8 mouse cellular contexts compared by ENCODE assay signal in genomic region chr13:51847979-51848480, GRCm38 (mm10). TPM values are rescaled to one million over a fixed set of nuclear protein-coding genes. Genes with fewer than 3 reads are reported as not detected.
DNase-seq lines count a peak whose midpoint lies in the region; ATAC-seq and TF ChIP-seq lines count a peak whose summit lies in the region.

No protein-coding gene starts in this region.

- peak overlapping the region; percentile 94 for H3K27ac ChIP-seq in MEL (ENCODE audit: control insufficient read depth, low read depth, low read length)
- H3K27ac ChIP-seq in hindbrain, embryonic 11.5 days (ENCODE audit: low read depth, low read length): peak overlapping the region; percentile 88

- TF ChIP-seq RAD21 in MEL (IDR thresholded peaks at IDR 0.05; ENCODE audit: low read depth, low read length): no peak

- H3K4me2 ChIP-seq in hindbrain, embryonic 11.5 days (replicated peaks; ENCODE audit: low read depth, low read length): peak overlapping the region; percentile 85

- TF ChIP-seq POLR2A in MEL (IDR thresholded peaks at IDR 0.05; ENCODE audit: control insufficient read depth in 1 of 2, insufficient read depth in 1 of 2, low read depth in 1 of 2, low read length in 2 of 2, poor library complexity in 1 of 2): peak; percentile 26 to 34; a peak in 1 of 4 replicates

- TF ChIP-seq CTCF in MEL (IDR thresholded peaks at IDR 0.05 in 2 of 3, conservative IDR thresholded peaks at IDR 0.05 in 1 of 3; ENCODE audit: control insufficient read depth in 1 of 3, insufficient read depth in 1 of 3, low read depth in 2 of 3, low read length in 3 of 3, poor library complexity in 1 of 3, severe bottlenecking in 1 of 3): peak in 2 of 3 experiments; percentile 52 to 60; a peak in 5 of 6 replicates

- peaks cover 0 to 14% of the 10 kb centered on the region in 2 experiments; a peak in 2 of 4 replicates for H3K4me1 ChIP-seq in MEL (ENCODE audit: control insufficient read depth in 1 of 2, insufficient read depth in 2 of 2, low read length in 2 of 2)
- H3K4me1 ChIP-seq in hindbrain, embryonic 11.5 days (replicated peaks; ENCODE audit: control insufficient read depth, insufficient read depth, low read length): peaks cover 15% of the 10 kb centered on the region

- peak overlapping the region; percentile 62 to 71 for H3K4me3 ChIP-seq in MEL (ENCODE audit: control insufficient read depth in 1 of 2, insufficient read depth in 1 of 2, low read depth in 2 of 2, low read length in 2 of 2)
- peak overlapping the region; percentile 70 for H3K4me3 ChIP-seq in hindbrain, embryonic 11.5 days (ENCODE audit: low read depth, low read length)

- TF ChIP-seq EP300 in MEL (IDR thresholded peaks at IDR 0.05; ENCODE audit: low read depth in 1 of 2, low read length in 2 of 2): no peak

- WGBS in hindbrain, embryonic 11.5 days: under 1% methylated on average over 31 of the region's 31 CpGs

- peaks cover 16% of the 10 kb centered on the region for H3K79me2 ChIP-seq in MEL (ENCODE audit: control insufficient read depth, insufficient read depth, low read length, poor library complexity)

- H3K36me3 ChIP-seq in MEL (ENCODE audit: control insufficient read depth in 1 of 2, insufficient read depth in 2 of 2, low read length in 2 of 2): peaks cover 0 to 5% of the 10 kb centered on the region in 2 experiments; a peak in 2 of 4 replicates
- no peaks in the 10 kb centered on the region for H3K36me3 ChIP-seq in hindbrain, embryonic 11.5 days (ENCODE audit: control insufficient read depth, insufficient read depth, low read length)

- DNase-seq in MEL (ENCODE audit: low read depth, low spot score): peak; percentile 85
- peak; percentile 83 for DNase-seq in cerebellum, adult 9-10 months
- peak; percentile 61 to 85 for DNase-seq in frontal cortex, adult 2 months (ENCODE audit: extremely low spot score in 1 of 2, low spot score in 1 of 2)
- DNase-seq in hindbrain, embryonic 11.5 days (ENCODE audit: low spot score): peak; percentile 79
- DNase-seq in layer of hippocampus, postnatal 14 days (ENCODE audit: low spot score in 2 of 2): peak; percentile 83 to 84
- peak; percentile 90 for DNase-seq in lung, postnatal 10 days
- DNase-seq in retina, adult 2 months (ENCODE audit: low read depth, low spot score): peak; percentile 43
- DNase-seq in thymus, postnatal 14 days: peak; percentile 88

- no peaks in the 10 kb centered on the region for H3K27me3 ChIP-seq in MEL (ENCODE audit: control insufficient read depth in 1 of 2, insufficient read depth in 2 of 2, low read length in 2 of 2)
- H3K27me3 ChIP-seq in hindbrain, embryonic 11.5 days (ENCODE audit: control insufficient read depth, insufficient read depth, low read length): peaks cover 33% of the 10 kb centered on the region

- no peaks in the 10 kb centered on the region for H3K9me3 ChIP-seq in MEL (replicated peaks; ENCODE audit: insufficient read depth, low read length)
- H3K9me3 ChIP-seq in hindbrain, embryonic 11.5 days (ENCODE audit: control insufficient read depth, low read length): no peaks in the 10 kb centered on the region

- 0 out of 2 replicates have a peak, but pooled peaks have one; percentile 18 for ATAC-seq in hindbrain, embryonic 11.5 days (ENCODE audit: low FRiP score)

- H3K9ac ChIP-seq in MEL (ENCODE audit: control insufficient read depth, low read depth, low read length, poor library complexity, severe bottlenecking): peak overlapping the region; percentile 88
- peak overlapping the region; percentile 77 for H3K9ac ChIP-seq in hindbrain, embryonic 11.5 days (ENCODE audit: low read depth, low read length)

TF ChIP-seq in MEL, 35 proteins besides CTCF, POLR2A, EP300 and RAD21:
- TF ChIP-seq UBTF (IDR thresholded peaks at IDR 0.05; ENCODE audit: borderline replicate concordance, insufficient read depth, low read depth, low read length): 0 out of 2 replicates have a peak, but pooled peaks have one; percentile 63
- no peak for TF ChIP-seq NELFE (IDR thresholded peaks at IDR 0.05; ENCODE audit: low read depth, low read length)
- no peak for TF ChIP-seq ZC3H11A (IDR thresholded peaks at IDR 0.05; ENCODE audit: low read depth, low read length)
- no peak for TF ChIP-seq ZMIZ1 (IDR thresholded peaks at IDR 0.05; ENCODE audit: low read depth, low read length)

RNA-seq across cellular contexts. Expression of gene Gadd45g, which starts 1.6 kb away (rescaled TPM):
- 7.2 and 9.2 TPM in 2 replicates for total RNA-seq in MEL (2012; rRNA removed)
- 10 to 100 TPM in 1 of 2 experiments, not detected in 1; 11.0 TPM for polyA plus RNA-seq in MEL (2012; ENCODE audit: insufficient read depth in 1 of 2, insufficient read length in 2 of 2, low read depth in 1 of 2, low replicate concordance in 2 of 2, missing spikeins in 1 of 2)
- 43.0 and 54.0 TPM in 2 replicates for polyA plus RNA-seq in frontal cortex, adult 2 months (2012; rRNA removed)
- 174 and 179 TPM in 2 replicates for polyA plus RNA-seq in hindbrain, embryonic 11.5 days (2014; fragmentation: Nextera tagmentation; extraction: Ambion mirVana)
- total RNA-seq in layer of hippocampus, postnatal 14 days (2021): 10 to 100 TPM; 24.0 to 27.8 TPM

RNA-seq across cellular contexts. Expression of gene Sema4d, which starts 54.5 kb away (rescaled TPM):
- total RNA-seq in MEL (2012; rRNA removed): 6.9 and 8.2 TPM in 2 replicates
- 10 to 100 TPM in 1 of 2 experiments, not detected in 1; 20.3 TPM for polyA plus RNA-seq in MEL (2012; ENCODE audit: insufficient read depth in 1 of 2, insufficient read length in 2 of 2, low read depth in 1 of 2, low replicate concordance in 2 of 2, missing spikeins in 1 of 2)
- 80.9 and 95.5 TPM in 2 replicates for polyA plus RNA-seq in frontal cortex, adult 2 months (2012; rRNA removed)
- polyA plus RNA-seq in hindbrain, embryonic 11.5 days (2014; fragmentation: Nextera tagmentation; extraction: Ambion mirVana): 3.9 and 5.2 TPM in 2 replicates
- total RNA-seq in layer of hippocampus, postnatal 14 days (2021): 100 to 1,000 TPM; 154 to 165 TPM

Comparison
In these comparisons a context has a peak if more than half of its experiments do, and no peak if none do; other contexts are left out.
1. Peak in every context shown above with its lines: DNase-seq, ATAC-seq, H3K4me3 ChIP-seq and H3K27ac ChIP-seq.